Comparison of ENCODE assay signal across 9 mouse cellular contexts in the genomic region with DNA sequence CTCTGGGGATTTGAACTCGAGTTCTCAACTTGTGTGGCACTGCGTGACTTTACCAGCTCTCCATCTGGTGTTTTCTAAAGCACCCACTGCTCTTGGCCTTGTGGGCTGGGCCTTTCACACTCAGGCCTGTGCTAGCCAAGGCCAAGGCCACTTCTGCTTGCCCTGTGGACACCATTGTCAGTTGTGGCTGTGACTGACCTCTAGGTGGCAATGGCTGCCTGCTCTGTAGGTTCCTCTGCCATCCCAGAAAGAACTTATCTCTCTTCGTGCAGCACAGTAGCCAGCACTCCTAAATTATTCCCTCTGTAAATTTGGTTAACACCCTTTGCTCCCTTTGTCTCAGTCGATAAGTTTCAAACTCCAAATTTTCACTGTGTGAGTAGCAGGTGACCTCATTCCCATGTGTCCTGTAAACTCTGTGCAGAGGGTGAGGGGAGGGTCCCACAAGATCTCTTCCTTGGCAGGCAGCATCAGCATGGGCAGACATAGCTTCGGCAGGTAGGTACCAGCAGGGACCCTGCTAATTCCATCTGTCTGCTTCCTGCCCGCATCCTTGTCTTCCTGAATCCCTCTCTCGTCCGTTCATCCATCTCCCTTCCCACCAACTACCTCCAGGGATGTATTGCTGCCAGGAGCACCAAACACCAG.
A peak's percentile ranks its signal among the peaks of the same experiment; 100 is the strongest.
DNase-seq lines count a peak whose midpoint lies in the region; ATAC-seq and TF ChIP-seq lines count a peak whose summit lies in the region.
"Had no signal": no experiment of that assay in that cellular context is flagged by ENCODE, and none has a peak within 500 bp of the region (broad histone marks: within the 10 kb centered on the region; RNA-seq: fewer than 3 reads in every experiment).

No protein-coding gene starts in this region.

- peak; percentile 77 for TF ChIP-seq CTCF in liver, postnatal 0 days (IDR thresholded peaks at IDR 0.05; ENCODE audit: low read depth)

- H3K27me3 ChIP-seq in heart, embryonic 10.5 days (ENCODE audit: insufficient read depth, poor library complexity, severe bottlenecking), result no peaks in the 10 kb centered on the region
- no peaks in the 10 kb centered on the region for H3K27me3 ChIP-seq in embryonic facial prominence, embryonic 14.5 days (replicated peaks; ENCODE audit: control insufficient read depth, insufficient read depth, low read length)
- H3K27me3 ChIP-seq in intestine, embryonic 16.5 days (replicated peaks; ENCODE audit: control insufficient read depth, insufficient read depth, low read length), result no peaks in the 10 kb centered on the region
- no peaks in the 10 kb centered on the region for H3K27me3 ChIP-seq in liver, postnatal 0 days (ENCODE audit: insufficient read depth, low read length)

- no peak overlapping the region for H3K27ac ChIP-seq in heart, embryonic 10.5 days
- no peak overlapping the region for H3K27ac ChIP-seq in embryonic facial prominence, embryonic 14.5 days (replicated peaks; ENCODE audit: low read depth, low read length)
- H3K27ac ChIP-seq in intestine, embryonic 16.5 days (ENCODE audit: low read length), result no peak overlapping the region
- H3K27ac ChIP-seq in liver, postnatal 0 days (ENCODE audit: low read depth), result no peak overlapping the region
- H3K27ac ChIP-seq: macrophage had no signal

- no peak for TF ChIP-seq EP300 in liver, postnatal 0 days (IDR thresholded peaks at IDR 0.05; ENCODE audit: low read depth)

- H3K4me3 ChIP-seq in heart, embryonic 10.5 days, result no peak overlapping the region
- H3K4me3 ChIP-seq in embryonic facial prominence, embryonic 14.5 days (ENCODE audit: low read depth, low read length), result no peak overlapping the region
- H3K4me3 ChIP-seq in intestine, embryonic 16.5 days (ENCODE audit: low read length), result no peak overlapping the region
- H3K4me3 ChIP-seq in liver, postnatal 0 days (ENCODE audit: low read depth, low read length), result no peak overlapping the region

- no peaks in the 10 kb centered on the region for H3K4me1 ChIP-seq in heart, embryonic 10.5 days
- H3K4me1 ChIP-seq in embryonic facial prominence, embryonic 14.5 days (ENCODE audit: control insufficient read depth, insufficient read depth, low read length), result no peaks in the 10 kb centered on the region
- no peaks in the 10 kb centered on the region for H3K4me1 ChIP-seq in intestine, embryonic 16.5 days (ENCODE audit: control insufficient read depth, insufficient read depth, low read length)
- no peaks in the 10 kb centered on the region; the same call in 1 of the 2 replicates for H3K4me1 ChIP-seq in liver, postnatal 0 days (ENCODE audit: insufficient read depth)

- intact Hi-C loops in heart, postnatal 25 days (cut with DNase I), result loop anchor here (5.0 to 10.0 kb wide), 3 partner anchors 233 to 504 kb away; no protein-coding TSS in a partner anchor

- H3K9me3 ChIP-seq in heart, embryonic 10.5 days, result no peaks in the 10 kb centered on the region
- no peaks in the 10 kb centered on the region for H3K9me3 ChIP-seq in embryonic facial prominence, embryonic 14.5 days (ENCODE audit: control insufficient read depth, low read length)
- H3K9me3 ChIP-seq in intestine, embryonic 16.5 days (ENCODE audit: control insufficient read depth, low read length), result no peaks in the 10 kb centered on the region
- H3K9me3 ChIP-seq in liver, postnatal 0 days (ENCODE audit: low read length), result no peaks in the 10 kb centered on the region

- no peak overlapping the region for H3K4me2 ChIP-seq in embryonic facial prominence, embryonic 14.5 days (ENCODE audit: low read depth, low read length)
- H3K4me2 ChIP-seq in intestine, embryonic 16.5 days (ENCODE audit: low read depth, low read length), result no peak overlapping the region
- no peak overlapping the region for H3K4me2 ChIP-seq in liver, postnatal 0 days (ENCODE audit: low read depth, low read length)

- no peak for ATAC-seq in embryonic facial prominence, embryonic 14.5 days (ENCODE audit: low read depth)
- peak; percentile 50; the same call in 1 of the 2 replicates for ATAC-seq in intestine, embryonic 16.5 days
- ATAC-seq in liver, postnatal 0 days, result peak; percentile 51

- WGBS in heart, embryonic 10.5 days, result 61% methylated on average over 8 of the region's 8 CpGs
- WGBS in embryonic facial prominence, embryonic 14.5 days, result 71% methylated on average over 8 of the region's 8 CpGs
- WGBS in intestine, embryonic 16.5 days, result 70% methylated on average over 8 of the region's 8 CpGs
- WGBS in liver, postnatal 0 days (ENCODE audit: insufficient replicate concordance), result 69% methylated on average over 8 of the region's 8 CpGs

- H3K36me3 ChIP-seq in heart, embryonic 10.5 days, result no peaks in the 10 kb centered on the region
- H3K36me3 ChIP-seq in embryonic facial prominence, embryonic 14.5 days (ENCODE audit: control insufficient read depth, insufficient read depth, low read length), result no peaks in the 10 kb centered on the region
- H3K36me3 ChIP-seq in intestine, embryonic 16.5 days (ENCODE audit: control insufficient read depth, insufficient read depth, low read length), result no peaks in the 10 kb centered on the region
- H3K36me3 ChIP-seq in liver, postnatal 0 days (replicated peaks; ENCODE audit: insufficient read depth, low read length), result no peaks in the 10 kb centered on the region

- peak; percentile 79 for DNase-seq in heart, embryonic 10.5 days (ENCODE audit: low spot score)
- no peak for DNase-seq in heart, postnatal 25 days (ENCODE audit: low spot score)
- DNase-seq in adrenal gland, postnatal 14 days, result peak; percentile 73
- peak; percentile 23 for DNase-seq in embryonic facial prominence, embryonic 14.5 days (ENCODE audit: low spot score)
- peak; percentile 35 for DNase-seq in liver, postnatal 0 days
- DNase-seq in retina, postnatal 1 day, result peak; percentile 56
- no peak for DNase-seq in urinary bladder, adult 2 months (ENCODE audit: low spot score)

- H3K9ac ChIP-seq in embryonic facial prominence, embryonic 14.5 days (ENCODE audit: low read depth, low read length), result no peak overlapping the region
- H3K9ac ChIP-seq in intestine, embryonic 16.5 days (ENCODE audit: low read depth, low read length), result no peak overlapping the region
- H3K9ac ChIP-seq in liver, postnatal 0 days (replicated peaks), result no peak overlapping the region

Comparison
In these comparisons a context has a peak if more than half of its experiments do, and no peak if none do; other contexts are left out.
1. DNase-seq: peak in heart, embryonic 10.5 days (single experiment), adrenal gland, postnatal 14 days (single experiment), embryonic facial prominence, embryonic 14.5 days (single experiment), liver, postnatal 0 days (single experiment) and retina, postnatal 1 day (single experiment); none in heart, postnatal 25 days (single experiment) and urinary bladder, adult 2 months (single experiment).